In genomic region chr3:85813101-85814014, GRCm38 (mm10) we compare ENCODE assay signal across 12 mouse cellular contexts. TPM values are rescaled to one million over a fixed set of nuclear protein-coding genes. Genes with fewer than 3 reads are reported as not detected.
DNase-seq lines count a peak whose midpoint lies in the region; ATAC-seq and TF ChIP-seq lines count a peak whose summit lies in the region.
"Had no signal": no experiment of that assay in that cellular context is flagged by ENCODE, and none has a peak within 500 bp of the region (broad histone marks: within the 10 kb centered on the region; RNA-seq: fewer than 3 reads in every experiment).

No protein-coding gene starts in this region.

- no peak overlapping the region for H3K27ac ChIP-seq in heart, embryonic 12.5 days (ENCODE audit: poor library complexity, severe bottlenecking)
- H3K27ac ChIP-seq in embryonic fibroblast, embryonic 13.5 days (ENCODE audit: insufficient read depth, low read length) = peak overlapping the region; percentile 29; the same call in 1 of the 2 replicates
- H3K27ac ChIP-seq in midbrain, embryonic 11.5 days (ENCODE audit: low read depth, low read length) = no peak overlapping the region
- H3K27ac ChIP-seq: hindbrain, embryonic 13.5 days; limb, embryonic 10.5 days had no signal

- 60% methylated on average over 4 of the region's 4 CpGs for WGBS in heart, embryonic 12.5 days
- WGBS in lung, adult 2 months = 50% methylated on average over 4 of the region's 4 CpGs
- WGBS in midbrain, embryonic 11.5 days = 66% methylated on average over 4 of the region's 4 CpGs

- no peak overlapping the region for H3K4me2 ChIP-seq in heart, embryonic 12.5 days
- H3K4me2 ChIP-seq in midbrain, embryonic 11.5 days = no peak overlapping the region
- H3K4me2 ChIP-seq: hindbrain, embryonic 13.5 days had no signal

- H3K36me3 ChIP-seq in heart, embryonic 12.5 days = no peaks in the 10 kb centered on the region
- no peaks in the 10 kb centered on the region for H3K36me3 ChIP-seq in midbrain, embryonic 11.5 days (ENCODE audit: control insufficient read depth, insufficient read depth, low read length)
- H3K36me3 ChIP-seq: hindbrain, embryonic 13.5 days; limb, embryonic 10.5 days had no signal

- H3K9me3 ChIP-seq in heart, embryonic 12.5 days (replicated peaks) = no peaks in the 10 kb centered on the region
- H3K9me3 ChIP-seq in midbrain, embryonic 11.5 days (ENCODE audit: control insufficient read depth, low read length) = no peaks in the 10 kb centered on the region
- H3K9me3 ChIP-seq: hindbrain, embryonic 13.5 days; limb, embryonic 10.5 days had no signal

- peaks cover 22% of the 10 kb centered on the region for H3K4me1 ChIP-seq in heart, embryonic 12.5 days (replicated peaks)
- H3K4me1 ChIP-seq in lung, adult 2 months (ENCODE audit: control insufficient read depth, insufficient read depth, low read length) = peaks cover 4% of the 10 kb centered on the region; the same call in 1 of the 2 replicates
- peaks cover 6% of the 10 kb centered on the region for H3K4me1 ChIP-seq in embryonic fibroblast, embryonic 13.5 days (ENCODE audit: control insufficient read depth, insufficient read depth, low read length)
- H3K4me1 ChIP-seq in midbrain, embryonic 11.5 days (ENCODE audit: control insufficient read depth, insufficient read depth, low read length) = no peaks in the 10 kb centered on the region
- H3K4me1 ChIP-seq: hindbrain, embryonic 13.5 days had no signal

- ATAC-seq in heart, embryonic 12.5 days (ENCODE audit: insufficient number of reproducible peaks, low FRiP score) = no peak
- ATAC-seq in midbrain, embryonic 11.5 days (ENCODE audit: low FRiP score) = no peak

- H3K9ac ChIP-seq in heart, embryonic 12.5 days = no peak overlapping the region
- no peak overlapping the region for H3K9ac ChIP-seq in midbrain, embryonic 11.5 days (ENCODE audit: low read length)
- H3K9ac ChIP-seq: hindbrain, embryonic 13.5 days had no signal

- TF ChIP-seq POLR2A in lung, adult 2 months (IDR thresholded peaks at IDR 0.05; ENCODE audit: borderline replicate concordance, extremely low read depth, low read depth, low read length) = no peak
- TF ChIP-seq POLR2A in embryonic fibroblast, embryonic 13.5 days (IDR thresholded peaks at IDR 0.05; ENCODE audit: low read depth, low read length) = no peak

- TF ChIP-seq CTCF in lung, adult 2 months (IDR thresholded peaks at IDR 0.05; ENCODE audit: insufficient read depth, low read length) = no peak
- no peak for TF ChIP-seq CTCF in embryonic fibroblast, embryonic 13.5 days (IDR thresholded peaks at IDR 0.05; ENCODE audit: borderline replicate concordance, insufficient read depth, low read length)

- H3K27me3 ChIP-seq in heart, embryonic 12.5 days (replicated peaks) = no peaks in the 10 kb centered on the region
- no peaks in the 10 kb centered on the region for H3K27me3 ChIP-seq in midbrain, embryonic 11.5 days (ENCODE audit: control insufficient read depth, insufficient read depth, low read length)
- H3K27me3 ChIP-seq: CH12.LX; hindbrain, embryonic 13.5 days had no signal

- DNase-seq in heart, adult 11 months = peak; percentile 91
- peak; percentile 5 for DNase-seq in lung, postnatal 14 days
- no peak for DNase-seq in lung, adult 2 months
- DNase-seq in yolk sac, embryonic 10.5 days (ENCODE audit: low spot score) = peak; percentile 48
- no peak for DNase-seq in layer of hippocampus, postnatal 36 days
- DNase-seq in midbrain, embryonic 11.5 days (ENCODE audit: low spot score, missing footprints) = no peak
- DNase-seq: thymus, adult 18-20 months had no signal

- H3K4me3 ChIP-seq in heart, embryonic 12.5 days = no peak overlapping the region
- H3K4me3 ChIP-seq in lung, adult 2 months (replicated peaks; ENCODE audit: extremely low read depth, low read depth, low read length) = no peak overlapping the region
- no peak overlapping the region for H3K4me3 ChIP-seq in embryonic fibroblast, embryonic 13.5 days (ENCODE audit: insufficient read depth, low read length)
- no peak overlapping the region for H3K4me3 ChIP-seq in midbrain, embryonic 11.5 days (ENCODE audit: low read depth, low read length)
- H3K4me3 ChIP-seq: hindbrain, embryonic 13.5 days; limb, embryonic 10.5 days had no signal

RNA-seq across cellular contexts. Expression of gene Fam160a1, which starts 3.7 kb away (rescaled TPM):
- polyA plus RNA-seq in heart, embryonic 12.5 days (2016; fragmentation: Nextera tagmentation; extraction: Ambion mirVana) = 3.3 and 3.6 TPM in 2 replicates
- 9.8 and 14.0 TPM in 2 replicates for polyA plus RNA-seq in lung, adult 2 months (2012; rRNA removed)
- polyA plus RNA-seq in embryonic fibroblast, embryonic 13.5 days (2011; ENCODE audit: insufficient read length, low read depth, missing spikeins) = 3.4 and 4.7 TPM in 2 replicates
- total RNA-seq in layer of hippocampus, postnatal 36 days (2021) = 10 to 100 TPM; 11.1 to 15.5 TPM
- polyA plus RNA-seq in midbrain, embryonic 11.5 days (2014; fragmentation: Nextera tagmentation; extraction: Ambion mirVana) = 0.43 and 0.48 TPM in 2 replicates

Comparison
In these comparisons a context has a peak if more than half of its experiments do, and no peak if none do; other contexts are left out.
1. DNase-seq: peak in heart, adult 11 months (single experiment), lung, postnatal 14 days (single experiment) and yolk sac, embryonic 10.5 days (single experiment); none in lung, adult 2 months (single experiment), layer of hippocampus, postnatal 36 days (0 of 2) and midbrain, embryonic 11.5 days (single experiment).